Mouse (Mus musculus): ENCODE data around the gene Gapdhs. TPM values are rescaled to one million over a fixed set of nuclear protein-coding genes. Genes with fewer than 3 reads are reported as not detected.

Gapdhs gene
- polyA plus RNA-seq, 1 experiment from 2014 or later = 1.1 TPM

GRCm38 (mm10) chr7:30777081-30777579, 33.6 kb upstream of the Gapdhs start:
- 53% methylated on average over 6 of the region's 7 CpGs for WGBS
- ATAC-seq = no peak

GRCm38 (mm10) chr7:30776104-30776503, 32.6 kb upstream of the Gapdhs start:
- no peaks in the 10 kb centered on the region for H3K27me3 ChIP-seq (ENCODE audit: control insufficient read depth, insufficient read depth, low read depth, low read length)
- H3K4me1 ChIP-seq (ENCODE audit: control insufficient read depth, insufficient read depth, low read length) = no peaks in the 10 kb centered on the region
- no peak overlapping the region for H3K4me2 ChIP-seq (ENCODE audit: low read length)
- no peaks in the 10 kb centered on the region for H3K36me3 ChIP-seq (ENCODE audit: control insufficient read depth, insufficient read depth, low read length)
- 94% methylated on average over 9 of the region's 9 CpGs for WGBS
- no peak overlapping the region for H3K4me3 ChIP-seq (ENCODE audit: low read depth, low read length)
- H3K27ac ChIP-seq (ENCODE audit: low read length) = no peak overlapping the region
- no peak for ATAC-seq
- H3K9ac ChIP-seq (ENCODE audit: low read depth, low read length) = no peak overlapping the region
- no peaks in the 10 kb centered on the region; the same call in 1 of the 2 replicates for H3K9me3 ChIP-seq (replicated peaks; ENCODE audit: control insufficient read depth, low read length, poor library complexity, severe bottlenecking)

More at GRCm38 (mm10) chr7:30777081-30777579, 33.6 kb upstream of the Gapdhs start:
- Histone ChIP-seq H3K4me2 (ENCODE audit: low read length) (no peak overlapping the region), H3K27me3 (ENCODE audit: control insufficient read depth, insufficient read depth, low read depth, low read length) (no peaks in the 10 kb centered on the region), H3K27ac (ENCODE audit: low read length) (no peak overlapping the region), H3K9ac (ENCODE audit: low read depth, low read length) (no peak overlapping the region), H3K9me3 (replicated peaks; ENCODE audit: control insufficient read depth, low read length, poor library complexity, severe bottlenecking) (no peaks in the 10 kb centered on the region), H3K36me3 (ENCODE audit: control insufficient read depth, insufficient read depth, low read length) (no peaks in the 10 kb centered on the region), H3K4me3 (ENCODE audit: low read depth, low read length) (no peak overlapping the region), H3K4me1 (ENCODE audit: control insufficient read depth, insufficient read depth, low read length) (no peaks in the 10 kb centered on the region)

- 33% methylated on average over 9 of the region's 9 CpGs for WGBS
- ATAC-seq = no peak
Observed at GRCm38 (mm10) chr7:30769236-30769635, 25.8 kb upstream of the Gapdhs start.

GRCm38 (mm10) chr7:30766408-30766807, 22.9 kb upstream of the Gapdhs start:
- Histone ChIP-seq H3K27ac (ENCODE audit: low read length) (no peak overlapping the region), H3K9me3 (replicated peaks; ENCODE audit: control insufficient read depth, low read length, poor library complexity, severe bottlenecking) (no peaks in the 10 kb centered on the region; the same call in 1 of the 2 replicates), H3K4me3 (ENCODE audit: low read depth, low read length) (no peak overlapping the region), H3K9ac (ENCODE audit: low read depth, low read length) (no peak overlapping the region), H3K4me1 (ENCODE audit: control insufficient read depth, insufficient read depth, low read length) (no peaks in the 10 kb centered on the region), H3K36me3 (ENCODE audit: control insufficient read depth, insufficient read depth, low read length) (no peaks in the 10 kb centered on the region), H3K27me3 (ENCODE audit: control insufficient read depth, insufficient read depth, low read depth, low read length) (0 out of 2 replicates have a peak, but pooled peaks cover 2% of the 10 kb centered on the region), H3K4me2 (ENCODE audit: low read length) (no peak overlapping the region)
- WGBS = 84% methylated on average over 4 of the region's 4 CpGs
- ATAC-seq = no peak

More at GRCm38 (mm10) chr7:30769236-30769635, 25.8 kb upstream of the Gapdhs start:
- Histone ChIP-seq H3K9me3 (replicated peaks; ENCODE audit: control insufficient read depth, low read length, poor library complexity, severe bottlenecking) (no peaks in the 10 kb centered on the region; the same call in 1 of the 2 replicates), H3K4me2 (ENCODE audit: low read length) (no peak overlapping the region), H3K4me3 (ENCODE audit: low read depth, low read length) (no peak overlapping the region), H3K27ac (ENCODE audit: low read length) (no peak overlapping the region), H3K4me1 (ENCODE audit: control insufficient read depth, insufficient read depth, low read length) (no peaks in the 10 kb centered on the region), H3K27me3 (ENCODE audit: control insufficient read depth, insufficient read depth, low read depth, low read length) (0 out of 2 replicates have a peak, but pooled peaks cover 2% of the 10 kb centered on the region), H3K9ac (ENCODE audit: low read depth, low read length) (no peak overlapping the region), H3K36me3 (ENCODE audit: control insufficient read depth, insufficient read depth, low read length) (no peaks in the 10 kb centered on the region)

GRCm38 (mm10) chr7:30765173-30765572, 21.7 kb upstream of the Gapdhs start:
- ATAC-seq = no peak
- H3K27ac ChIP-seq (ENCODE audit: low read length) = no peak overlapping the region
- peak overlapping the region; percentile 5; the same call in 1 of the 2 replicates for H3K4me2 ChIP-seq (ENCODE audit: low read length)
- H3K9ac ChIP-seq (ENCODE audit: low read depth, low read length) = no peak overlapping the region
- no peaks in the 10 kb centered on the region for H3K36me3 ChIP-seq (ENCODE audit: control insufficient read depth, insufficient read depth, low read length)
- no peaks in the 10 kb centered on the region for H3K9me3 ChIP-seq (replicated peaks; ENCODE audit: control insufficient read depth, low read length, poor library complexity, severe bottlenecking)
- no peak overlapping the region for H3K4me3 ChIP-seq (ENCODE audit: low read depth, low read length)
- WGBS = 45% methylated on average over 11 of the region's 11 CpGs
- 0 out of 2 replicates have a peak, but pooled peaks cover 2% of the 10 kb centered on the region for H3K27me3 ChIP-seq (ENCODE audit: control insufficient read depth, insufficient read depth, low read depth, low read length)
- H3K4me1 ChIP-seq (ENCODE audit: control insufficient read depth, insufficient read depth, low read length) = no peaks in the 10 kb centered on the region

- H3K4me2 ChIP-seq (ENCODE audit: low read length) = no peak within 1 kb of the TSS
- no peaks in the 10 kb centered on the region for H3K4me1 ChIP-seq (ENCODE audit: control insufficient read depth, insufficient read depth, low read length)
- no peaks in the 10 kb centered on the region for H3K36me3 ChIP-seq (ENCODE audit: control insufficient read depth, insufficient read depth, low read length)
- H3K9me3 ChIP-seq (replicated peaks; ENCODE audit: control insufficient read depth, low read length, poor library complexity, severe bottlenecking) = no peaks in the 10 kb centered on the region
- no peak within 1 kb of the TSS for H3K4me3 ChIP-seq (ENCODE audit: low read depth, low read length)
- 0 out of 2 replicates have a peak, but pooled peaks cover 1% of the 10 kb centered on the region for H3K27me3 ChIP-seq (ENCODE audit: control insufficient read depth, insufficient read depth, low read depth, low read length)
- ATAC-seq = no peak
- WGBS = 45% methylated on average over 5 of the region's 5 CpGs
- H3K27ac ChIP-seq (ENCODE audit: low read length) = no peak within 1 kb of the TSS
- no peak within 1 kb of the TSS for H3K9ac ChIP-seq (ENCODE audit: low read depth, low read length)
Observed at GRCm38 (mm10) chr7:30763456-30763855, 20.0 kb upstream of the Gapdhs start, which contains the start of gene Dmkn. TSS of gene Dmkn (plus strand) at chr7:30763756.

GRCm38 (mm10) chr7:30761769-30762352, 18.4 kb upstream of the Gapdhs start:
- Histone ChIP-seq H3K9ac (ENCODE audit: low read depth, low read length) (no peak overlapping the region), H3K9me3 (replicated peaks; ENCODE audit: control insufficient read depth, low read length, poor library complexity, severe bottlenecking) (no peaks in the 10 kb centered on the region), H3K4me3 (ENCODE audit: low read depth, low read length) (no peak overlapping the region), H3K27ac (ENCODE audit: low read length) (no peak overlapping the region), H3K27me3 (ENCODE audit: control insufficient read depth, insufficient read depth, low read depth, low read length) (no peaks in the 10 kb centered on the region), H3K4me1 (ENCODE audit: control insufficient read depth, insufficient read depth, low read length) (no peaks in the 10 kb centered on the region), H3K36me3 (ENCODE audit: control insufficient read depth, insufficient read depth, low read length) (no peaks in the 10 kb centered on the region), H3K4me2 (ENCODE audit: low read length) (no peak overlapping the region)
- ATAC-seq = no peak
- WGBS = 81% methylated on average over 4 of the region's 4 CpGs

GRCm38 (mm10) chr7:30758853-30759252, 15.4 kb upstream of the Gapdhs start:
- peaks cover 8% of the 10 kb centered on the region for H3K9me3 ChIP-seq (replicated peaks; ENCODE audit: control insufficient read depth, low read length, poor library complexity, severe bottlenecking)
- H3K4me2 ChIP-seq (ENCODE audit: low read length) = no peak overlapping the region
- no peak overlapping the region for H3K4me3 ChIP-seq (ENCODE audit: low read depth, low read length)
- H3K4me1 ChIP-seq (ENCODE audit: control insufficient read depth, insufficient read depth, low read length) = no peaks in the 10 kb centered on the region
- H3K27ac ChIP-seq (ENCODE audit: low read length) = no peak overlapping the region
- 58% methylated on average over 4 of the region's 4 CpGs for WGBS
- no peaks in the 10 kb centered on the region for H3K27me3 ChIP-seq (ENCODE audit: control insufficient read depth, insufficient read depth, low read depth, low read length)
- ATAC-seq = no peak
- H3K36me3 ChIP-seq (ENCODE audit: control insufficient read depth, insufficient read depth, low read length) = peaks cover 16% of the 10 kb centered on the region
- no peak overlapping the region for H3K9ac ChIP-seq (ENCODE audit: low read depth, low read length)

- no peak overlapping the region for H3K4me3 ChIP-seq (ENCODE audit: low read depth, low read length)
- H3K27me3 ChIP-seq (ENCODE audit: control insufficient read depth, insufficient read depth, low read depth, low read length) = no peaks in the 10 kb centered on the region
- no peak overlapping the region for H3K27ac ChIP-seq (ENCODE audit: low read length)
- no peak overlapping the region for H3K9ac ChIP-seq (ENCODE audit: low read depth, low read length)
- H3K4me2 ChIP-seq (ENCODE audit: low read length) = no peak overlapping the region
- H3K36me3 ChIP-seq (ENCODE audit: control insufficient read depth, insufficient read depth, low read length) = peaks cover 19% of the 10 kb centered on the region
- H3K4me1 ChIP-seq (ENCODE audit: control insufficient read depth, insufficient read depth, low read length) = no peaks in the 10 kb centered on the region
- H3K9me3 ChIP-seq (replicated peaks; ENCODE audit: control insufficient read depth, low read length, poor library complexity, severe bottlenecking) = peaks cover 8% of the 10 kb centered on the region
- 62% methylated on average over 3 of the region's 3 CpGs for WGBS
- ATAC-seq = no peak
Observed at GRCm38 (mm10) chr7:30757001-30757400, 13.5 kb upstream of the Gapdhs start.

All from midbrain, embryonic 16.5 days (tissue).